Mouse (Mus musculus) limb, embryonic 14.5 days (tissue): ENCODE data around the gene Otop2. TPM values are rescaled to one million over a fixed set of nuclear protein-coding genes. Genes with fewer than 3 reads are reported as not detected.

ENCODE experiments used
- ATAC-seq: fragments of 200-750 bp; cut with Nextera tagmentation; 2 replicates; pipeline ENCODE4 v1.8.0; 2017; ENCODE audit warnings: low read depth, moderate number of reproducible peaks, moderate TSS enrichment; ENCODE audit not compliant: low FRiP score
- DNase-seq: peaks from one replicate; pipeline ENCODE4 v3.0.0-alpha.2; 2015; ENCODE audit warnings: low spot score
- H3K27ac ChIP-seq: fragments of 300-500 bp; sonication (generic); replicated peaks from 2 replicates; pipeline ENCODE4 v1.5.1; 2014; ENCODE audit warnings: low read depth, mild to moderate bottlenecking, low read length, moderate library complexity, mixed read lengths
- H3K27me3 ChIP-seq: fragments of 300-500 bp; sonication (generic); 2 replicates; pipeline ENCODE4 v1.6.1; 2014; ENCODE audit warnings: low read length, mixed read lengths; ENCODE audit not compliant: control insufficient read depth, insufficient read depth
- H3K36me3 ChIP-seq: fragments of 300-500 bp; sonication (generic); 2 replicates; pipeline ENCODE4 v1.6.1; 2014; ENCODE audit warnings: mild to moderate bottlenecking, low read length, moderate library complexity, mixed read lengths; ENCODE audit not compliant: control insufficient read depth, insufficient read depth
- H3K4me1 ChIP-seq: fragments of 300-500 bp; sonication (generic); 2 replicates; pipeline ENCODE4 v1.6.1; 2014; ENCODE audit warnings: antibody characterized with exemption, low read length, mixed read lengths; ENCODE audit not compliant: control insufficient read depth, insufficient read depth
- H3K4me2 ChIP-seq: fragments of 300-500 bp; sonication (generic); replicated peaks from 2 replicates; pipeline ENCODE4 v1.6.1; 2014; ENCODE audit warnings: low read depth, mild to moderate bottlenecking, low read length, moderate library complexity; ENCODE audit not compliant: severe bottlenecking
- H3K4me3 ChIP-seq: fragments of 300-500 bp; sonication (generic); replicated peaks from 2 replicates; pipeline ENCODE4 v1.5.1; 2014; ENCODE audit warnings: low read length
- H3K9ac ChIP-seq: fragments of 300-500 bp; sonication (generic); 2 replicates; pipeline ENCODE4 v1.6.1; 2014; ENCODE audit warnings: mild to moderate bottlenecking, low read depth, low read length, moderate library complexity; ENCODE audit not compliant: severe bottlenecking
- H3K9me3 ChIP-seq: fragments of 300-500 bp; sonication (generic); 2 replicates; pipeline ENCODE4 v1.6.1; 2016; ENCODE audit warnings: low read length; ENCODE audit not compliant: control insufficient read depth
- POLR2A ChIP-seq: fragments of 200-500 bp; IDR thresholded peaks from 2 replicates; pipeline ENCODE4 v1.8.0; 2012; ENCODE audit warnings: inconsistent platforms, mild to moderate bottlenecking, moderate library complexity, borderline replicate concordance; ENCODE audit not compliant: insufficient read depth, insufficient read length; ENCODE audit errors: extremely low read depth
- WGBS: fragments of 180-500 bp; shearing (Covaris S2); extraction: QIAGEN DNeasy Blood & Tissue Kit; methylation state at CpG from one replicate; pipeline ENCODE4 v1.1.7; 2014; 5-methylcytosine and 5-hydroxymethylcytosine counted together
- polyA plus RNA-seq, 2 experiments: library from polyadenylated mRNA; depleted of rRNA in 1 of 2; stranded (reverse) in 1 of 2; unstranded in 1 of 2; fragments of >200 nt; fragmentation: Nextera tagmentation in 1 of 2; extraction: Ambion mirVana in 1 of 2; gene quantifications; 2 replicates each; pipeline versions ENCODE4 v1.2.1 to v1.2.3; 2012 to 2014

The Otop2 gene
- polyA plus RNA-seq, 2 experiments = 0.19 to 0.29 TPM

DNA sequence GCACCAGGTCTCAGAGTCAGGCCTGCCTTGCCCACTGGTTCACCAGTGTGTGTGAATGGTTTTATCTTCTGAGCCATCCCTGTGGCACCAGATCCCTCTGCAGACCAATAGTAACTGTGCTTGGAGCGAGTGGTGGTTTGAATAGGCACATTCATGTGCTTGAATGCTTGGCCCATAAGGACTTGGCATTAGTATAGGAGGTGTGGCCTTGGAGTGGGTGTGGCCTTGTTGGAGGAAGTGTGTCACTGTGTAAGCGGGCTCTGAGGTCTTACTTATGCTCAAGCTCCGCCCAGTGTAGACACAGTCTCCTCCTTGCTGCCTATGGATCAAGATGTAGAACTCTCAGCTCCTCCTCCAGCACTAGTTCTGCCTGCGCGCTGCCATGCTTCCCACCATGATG lies 19.6 kb upstream of the Otop2 start:
- H3K4me1 ChIP-seq = no peaks in the 10 kb centered on the region
- H3K4me3 ChIP-seq = no peak overlapping the region
- no peak overlapping the region for H3K27ac ChIP-seq
- DNase-seq (no peak), ATAC-seq (no peak)
- no peaks in the 10 kb centered on the region for H3K27me3 ChIP-seq
- no peak for TF ChIP-seq POLR2A
- 82% methylated on average over 5 of the region's 5 CpGs for WGBS
- no peak overlapping the region for H3K4me2 ChIP-seq
- no peaks in the 10 kb centered on the region for H3K9me3 ChIP-seq
- no peaks in the 10 kb centered on the region for H3K36me3 ChIP-seq
- H3K9ac ChIP-seq = no peak overlapping the region

DNA sequence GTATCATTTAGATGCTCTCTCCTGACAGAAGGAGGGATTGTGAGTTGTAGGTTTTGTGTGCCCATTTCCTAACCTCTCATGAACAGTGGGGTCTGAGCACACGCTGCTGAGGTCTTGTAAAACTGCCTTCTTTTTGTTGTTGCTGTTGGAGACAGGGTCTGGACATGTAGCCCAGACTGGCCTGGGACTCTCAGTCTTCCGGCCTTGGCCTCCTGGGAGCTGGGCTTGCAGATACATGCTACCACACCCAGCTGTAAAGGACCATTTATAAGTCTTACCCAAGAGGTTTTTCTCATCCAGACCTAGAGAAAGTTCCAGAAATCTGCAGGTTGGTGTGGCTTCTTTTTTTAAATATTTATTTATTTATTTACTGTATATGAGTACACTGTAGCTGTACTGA lies 18.7 kb upstream of the Otop2 start:
- no peak for ATAC-seq
- Histone ChIP-seq H3K4me3 (no peak overlapping the region), H3K9me3 (no peaks in the 10 kb centered on the region), H3K4me1 (no peaks in the 10 kb centered on the region), H3K4me2 (no peak overlapping the region), H3K36me3 (no peaks in the 10 kb centered on the region), H3K27ac (no peak overlapping the region), H3K9ac (no peak overlapping the region), H3K27me3 (no peaks in the 10 kb centered on the region)
- WGBS = 84% methylated on average over 2 of the region's 2 CpGs
- TF ChIP-seq POLR2A = no peak
- DNase-seq = no peak

DNA sequence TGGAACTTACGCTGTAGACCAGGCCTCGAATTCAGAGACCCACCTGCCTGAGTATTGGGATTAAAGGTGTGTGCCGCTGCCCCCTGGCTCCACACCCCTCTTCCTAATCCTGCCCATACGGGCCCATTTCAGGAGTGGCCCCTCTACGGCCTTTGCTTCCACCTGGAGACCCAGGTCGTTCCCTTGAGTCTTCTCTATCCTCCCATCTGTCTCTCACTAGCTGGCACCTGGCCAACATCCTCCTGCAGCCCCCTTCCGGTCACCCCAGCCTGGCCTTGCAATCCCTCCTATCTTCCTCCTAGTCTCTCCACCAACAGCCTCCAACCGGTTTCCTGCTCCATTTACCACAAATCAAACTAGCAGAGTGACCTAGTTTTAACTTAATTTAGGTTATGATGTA lies 17.1 kb upstream of the Otop2 start:
- 70% methylated on average over 8 of the region's 8 CpGs for WGBS
- Histone ChIP-seq H3K4me2 (no peak overlapping the region), H3K9ac (no peak overlapping the region), H3K4me3 (no peak overlapping the region), H3K9me3 (no peaks in the 10 kb centered on the region), H3K4me1 (no peaks in the 10 kb centered on the region), H3K27me3 (no peaks in the 10 kb centered on the region), H3K36me3 (no peaks in the 10 kb centered on the region), H3K27ac (no peak overlapping the region)
- DNase-seq = no peak
- no peak for TF ChIP-seq POLR2A
- ATAC-seq = no peak

DNA sequence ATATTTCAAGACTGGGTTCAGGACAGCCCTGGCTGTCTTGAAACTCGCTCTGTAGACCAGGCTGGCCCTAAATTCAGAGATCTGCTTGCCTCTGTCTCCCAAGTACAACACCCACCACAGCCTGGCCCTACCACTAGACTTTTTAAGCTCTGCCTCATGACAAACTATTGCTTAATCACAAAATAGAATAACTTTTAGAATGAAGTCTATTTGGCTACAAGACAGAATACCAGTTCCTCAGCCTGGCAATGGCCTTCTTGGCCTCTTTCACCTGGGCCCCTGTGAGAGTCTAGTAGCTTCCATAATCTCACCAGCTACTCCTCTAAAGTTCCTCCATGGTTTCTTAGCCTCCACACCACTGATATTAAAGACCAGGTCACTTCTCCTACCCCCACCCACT lies 16.6 kb upstream of the Otop2 start:
- Histone ChIP-seq H3K4me3 (no peak overlapping the region), H3K27ac (no peak overlapping the region), H3K4me1 (no peaks in the 10 kb centered on the region), H3K27me3 (no peaks in the 10 kb centered on the region), H3K4me2 (no peak overlapping the region), H3K9me3 (no peaks in the 10 kb centered on the region), H3K36me3 (no peaks in the 10 kb centered on the region), H3K9ac (no peak overlapping the region)
- ATAC-seq = no peak
- DNase-seq = no peak
- 89% methylated on average over 1 of the region's 1 CpGs for WGBS
- no peak for TF ChIP-seq POLR2A

DNA sequence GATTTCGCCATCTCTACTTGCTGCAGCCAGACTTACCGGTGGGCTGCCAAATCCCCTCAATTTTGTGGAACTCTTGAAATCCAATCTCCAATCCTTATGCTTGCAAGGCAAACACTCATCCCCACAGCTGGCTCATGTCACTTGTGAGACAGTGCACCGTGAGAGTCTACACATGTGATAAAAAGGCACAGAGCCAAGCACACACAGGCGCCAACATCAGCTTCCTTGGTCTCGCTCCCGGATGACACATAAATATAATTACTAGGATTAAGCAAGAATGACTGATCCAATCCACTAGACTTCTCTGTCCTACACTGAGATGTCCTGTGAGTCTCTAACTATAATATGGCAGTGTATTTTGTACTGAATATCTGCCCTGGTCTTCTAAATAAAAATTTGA lies 16.0 kb upstream of the Otop2 start:
- TF ChIP-seq POLR2A = no peak
- DNase-seq (no peak), ATAC-seq (no peak)
- Histone ChIP-seq H3K27ac (no peak overlapping the region), H3K4me2 (no peak overlapping the region), H3K27me3 (no peaks in the 10 kb centered on the region), H3K9me3 (no peaks in the 10 kb centered on the region), H3K4me3 (no peak overlapping the region), H3K4me1 (no peaks in the 10 kb centered on the region), H3K9ac (no peak overlapping the region), H3K36me3 (no peaks in the 10 kb centered on the region)
- 76% methylated on average over 6 of the region's 6 CpGs for WGBS

DNA sequence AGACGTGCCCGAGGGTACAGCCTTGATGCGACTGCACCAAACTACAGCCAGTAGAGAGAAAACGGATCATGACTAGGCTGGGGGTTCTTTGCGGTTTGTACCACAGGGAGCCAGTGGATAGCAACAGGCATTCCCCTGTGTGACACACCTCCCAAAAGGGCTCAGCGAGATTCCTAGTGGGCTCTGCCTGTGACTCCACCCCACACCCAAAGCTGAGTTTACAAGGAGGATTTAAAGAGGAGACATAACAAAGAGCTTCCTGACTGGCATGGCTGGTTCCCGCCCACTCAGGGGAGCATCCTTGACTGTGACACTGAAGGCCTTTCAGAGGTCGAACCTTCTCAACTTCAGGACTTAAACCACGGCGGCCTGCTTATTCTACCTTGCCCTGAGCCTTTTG lies 15.5 kb upstream of the Otop2 start:
- H3K4me2 ChIP-seq = no peak overlapping the region
- H3K9ac ChIP-seq = no peak overlapping the region
- no peaks in the 10 kb centered on the region for H3K4me1 ChIP-seq
- H3K9me3 ChIP-seq = no peaks in the 10 kb centered on the region
- ATAC-seq (no peak), DNase-seq (no peak)
- peaks cover 3% of the 10 kb centered on the region; the same call in 1 of the 2 replicates for H3K27me3 ChIP-seq
- H3K36me3 ChIP-seq = no peaks in the 10 kb centered on the region
- TF ChIP-seq POLR2A = no peak
- H3K27ac ChIP-seq = no peak overlapping the region
- H3K4me3 ChIP-seq = no peak overlapping the region
- 80% methylated on average over 10 of the region's 10 CpGs for WGBS
